Mouse (Mus musculus) kidney, postnatal 4 days (tissue): ENCODE data around the gene Zfp335.
A peak's percentile ranks its signal among the peaks of the same experiment; 100 is the strongest.
"Not testable (repeated sequence)": the region's sequence is repeated elsewhere in the genome, so short reads cannot be mapped to it uniquely, and the experiment has no call there.

Source experiments
- DNase-seq, 2 experiments: peaks; one replicate each; pipeline ENCODE4 v3.0.0; 2021; ENCODE audit warnings: mixed read lengths in 2 of 2

The Zfp335 gene

DNA sequence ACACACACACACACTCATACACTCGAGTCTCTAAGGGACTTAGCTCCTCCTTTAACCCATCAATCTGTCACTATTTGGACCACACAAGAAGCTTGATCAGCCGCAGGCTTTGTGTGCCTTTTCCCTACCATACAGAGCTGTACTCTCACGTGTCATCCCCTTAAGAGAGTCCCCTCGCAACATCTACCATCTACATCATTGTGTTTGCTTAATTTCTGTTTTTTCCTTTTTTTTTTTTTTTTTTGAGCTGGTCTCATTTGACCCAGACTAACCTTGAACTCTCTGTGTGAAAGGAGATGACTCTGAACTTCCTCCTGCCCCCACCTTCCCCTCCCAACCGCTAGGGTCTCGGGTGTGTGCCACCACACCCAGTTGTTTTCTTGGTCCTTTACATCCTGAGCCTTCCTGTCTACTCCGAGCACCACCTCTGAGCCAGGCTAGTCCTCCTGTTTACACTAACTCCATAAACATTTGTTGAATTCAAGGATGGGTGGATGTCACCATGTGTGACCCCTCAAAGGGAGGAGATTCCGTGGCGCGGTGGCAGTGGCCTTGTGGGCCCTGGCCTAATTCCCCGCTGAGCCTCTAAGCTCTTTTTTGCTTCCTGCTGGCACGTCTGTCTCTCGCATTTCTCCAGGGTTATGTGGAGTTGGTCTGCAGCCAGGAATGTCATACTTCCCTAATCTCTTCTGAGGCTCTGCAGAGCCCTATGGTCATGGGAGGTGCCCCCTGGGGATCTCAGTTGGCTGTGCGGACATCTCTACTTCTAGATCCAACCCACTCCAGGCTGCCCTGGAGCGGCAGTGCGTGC lies 44.6 kb downstream of the Zfp335 start:
- DNase-seq = peak; percentile 61 to 73

DNA sequence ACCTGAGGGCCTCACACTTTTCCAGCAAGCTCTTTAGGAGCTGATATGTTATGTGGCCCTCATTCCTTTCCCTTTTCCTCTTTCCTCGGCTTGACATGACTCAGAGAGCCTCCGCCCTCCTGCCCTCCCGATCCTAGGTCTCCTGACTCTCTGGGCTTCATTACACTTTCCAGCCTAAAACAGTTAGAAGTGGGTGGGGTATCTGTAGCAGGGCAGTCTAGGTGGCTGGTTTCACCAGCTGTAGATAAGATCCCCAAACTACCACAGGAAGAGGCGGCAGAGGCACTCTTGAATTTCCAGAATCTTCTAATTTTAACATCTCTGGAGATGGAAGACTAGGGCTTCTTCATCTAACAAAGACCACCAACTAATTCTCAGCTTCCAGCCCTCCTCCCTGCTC lies 47.0 kb downstream of the Zfp335 start:
- DNase-seq = no peak

- DNase-seq = not testable (repeated sequence)
These were observed 48.1 kb downstream of the Zfp335 start for GRCm38 (mm10) chr2:164863411-164863810.

DNA sequence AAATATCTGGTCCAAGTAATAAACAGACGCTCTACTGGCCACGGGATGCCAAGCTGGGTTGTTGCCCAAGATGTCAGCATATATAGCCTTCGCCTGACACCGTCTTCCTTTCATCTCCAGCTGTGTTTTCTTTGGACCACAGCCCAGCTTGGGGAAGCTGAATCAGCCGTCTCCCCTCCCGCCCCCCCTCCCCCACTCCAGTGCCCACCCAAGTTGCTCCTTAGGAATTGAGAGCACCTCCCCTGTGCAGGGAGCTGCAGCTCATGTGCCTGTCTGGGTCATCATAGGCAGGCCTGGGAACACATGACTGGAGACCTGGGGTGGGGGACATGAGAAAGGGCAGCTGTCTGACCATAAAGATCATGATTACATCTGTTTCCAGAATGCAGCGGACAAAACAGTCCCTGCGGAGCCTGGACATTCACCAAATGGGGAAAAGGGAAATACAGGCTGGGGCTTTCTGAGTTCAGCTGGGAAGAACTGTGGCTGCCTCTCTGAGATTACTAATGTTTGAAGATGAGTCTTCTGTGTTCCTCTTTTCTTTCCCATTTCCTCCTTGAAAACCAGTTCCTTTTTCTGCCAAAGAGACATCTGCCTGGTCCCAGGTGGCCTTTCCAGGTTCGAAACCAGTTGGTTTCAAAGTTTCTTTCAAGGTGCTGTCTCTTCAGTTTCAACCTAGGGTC lies 49.2 kb downstream of the Zfp335 start:
- peak; percentile 87 to 92 for DNase-seq

- no peak for DNase-seq
These were observed 50.5 kb downstream of the Zfp335 start for GRCm38 (mm10) chr2:164861094-164861493.

DNA sequence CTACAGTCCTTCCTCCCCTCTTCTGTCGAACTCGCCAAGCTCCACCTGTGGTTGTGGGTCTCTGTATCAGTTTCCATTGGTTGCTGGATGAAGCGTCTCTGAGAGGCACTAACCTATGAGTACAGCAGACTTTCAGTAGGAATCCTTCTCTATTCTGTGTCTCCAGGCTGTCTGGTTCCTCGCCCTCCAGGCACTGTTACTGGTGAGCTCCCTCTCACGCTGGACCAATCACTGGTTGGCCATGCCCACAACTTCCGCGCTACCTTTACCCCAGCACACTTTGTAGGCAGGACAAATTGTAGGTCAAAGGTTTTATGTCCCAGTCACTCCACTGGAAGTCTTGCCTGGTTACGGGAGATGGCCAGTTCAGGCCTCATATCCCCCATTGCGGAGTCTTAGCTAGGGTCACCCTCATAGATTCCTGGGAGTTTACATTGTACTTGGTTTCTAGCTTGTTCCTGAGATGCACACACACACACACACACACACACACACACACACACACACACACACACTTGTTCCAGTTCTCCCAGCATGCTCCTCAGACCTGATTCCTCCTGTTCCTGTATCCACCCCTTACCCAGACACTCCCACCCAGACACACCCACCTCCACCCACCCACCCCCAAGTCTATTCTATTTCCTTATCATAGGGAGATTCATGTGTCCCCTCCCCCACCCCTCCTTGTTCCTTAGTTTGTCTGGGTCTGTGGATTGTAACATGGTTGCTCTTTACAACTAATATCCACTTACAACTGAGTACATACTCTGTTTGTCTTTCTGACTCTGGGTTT lies 51.7 kb downstream of the Zfp335 start:
- peak in 1 of 2 experiments; percentile 51 for DNase-seq

GRCm38 (mm10) chr2:164859155-164859554 lies 52.4 kb downstream of the Zfp335 start:
- peak in 1 of 2 experiments; percentile 49 for DNase-seq

GRCm38 (mm10) chr2:164857842-164858553 lies 53.6 kb downstream of the Zfp335 start:
- no peak for DNase-seq

GRCm38 (mm10) chr2:164857101-164857821 lies 54.3 kb downstream of the Zfp335 start, which contains the start of gene Pltp:
TSS of gene Pltp (minus strand) at chr2:164857711.
- peak; percentile 76 to 84 for DNase-seq

- DNase-seq = peak in 1 of 2 experiments; percentile 38
These were observed 55.1 kb downstream of the Zfp335 start for GRCm38 (mm10) chr2:164856309-164857100.

DNA sequence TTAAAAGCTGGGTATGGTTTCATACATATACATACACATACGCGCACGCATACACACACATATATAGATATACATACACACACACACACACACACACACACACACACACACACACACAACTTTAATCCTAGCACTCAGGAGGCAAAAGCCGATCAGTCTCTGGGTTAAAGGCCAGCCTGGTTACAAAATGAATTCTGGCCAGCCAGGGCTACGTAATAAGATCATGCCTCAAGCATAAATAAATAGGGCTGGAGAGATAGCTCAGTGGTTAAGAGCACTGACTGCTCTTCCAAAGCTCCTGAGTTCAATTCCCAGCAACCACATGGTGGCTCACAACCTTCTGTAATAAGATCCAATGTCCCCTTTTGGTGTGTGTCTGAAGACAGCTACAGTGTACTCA lies 56.0 kb downstream of the Zfp335 start:
- not testable (repeated sequence) for DNase-seq

GRCm38 (mm10) chr2:164850061-164850460 lies 61.5 kb downstream of the Zfp335 start:
- no peak for DNase-seq

DNA sequence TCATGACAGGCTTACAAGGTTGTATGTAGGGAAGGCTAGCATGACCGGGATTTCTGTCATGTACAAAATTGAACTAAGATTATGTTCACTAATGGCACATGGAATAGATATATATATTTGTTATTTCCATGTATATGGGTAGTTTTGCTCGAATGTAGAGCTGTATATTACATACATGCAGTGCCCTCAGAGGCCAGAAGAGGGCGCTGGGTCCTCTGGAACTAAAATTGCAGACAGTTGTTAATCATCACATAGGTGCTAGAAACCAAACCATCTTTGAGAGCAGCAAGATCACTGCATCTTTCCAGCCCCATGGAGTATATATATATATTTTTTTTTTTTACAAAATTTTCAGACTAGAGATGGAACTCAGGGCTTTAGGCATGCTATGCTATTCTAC lies 65.8 kb downstream of the Zfp335 start:
- DNase-seq = peak; percentile 51 to 52
